Comparison of ENCODE assay signal across 9 mouse cellular contexts in the genomic region with DNA sequence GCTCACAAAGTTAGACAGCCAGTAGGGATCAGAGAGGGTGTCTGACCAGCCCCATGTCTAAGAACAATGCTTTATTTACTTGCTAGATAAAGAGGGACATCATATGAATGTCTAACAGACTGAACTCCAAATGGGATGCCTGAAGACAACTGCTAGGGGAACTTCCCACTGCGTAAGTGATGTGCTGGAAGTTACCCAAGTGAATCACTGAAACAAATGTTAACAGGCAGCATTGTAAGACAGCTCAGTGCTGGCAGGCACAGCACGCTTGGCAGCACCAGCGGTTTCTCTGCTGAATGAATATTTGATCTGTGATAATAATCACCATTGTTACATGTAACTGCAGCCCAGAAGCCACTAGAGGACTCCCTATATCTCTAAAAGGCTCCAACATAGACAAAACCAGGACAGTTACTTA. TPM values are rescaled to one million over a fixed set of nuclear protein-coding genes. Genes with fewer than 3 reads are reported as not detected.
DNase-seq lines count a peak whose midpoint lies in the region; ATAC-seq and TF ChIP-seq lines count a peak whose summit lies in the region.
"Had no signal": no experiment of that assay in that cellular context is flagged by ENCODE, and none has a peak within 500 bp of the region (broad histone marks: within the 10 kb centered on the region; RNA-seq: fewer than 3 reads in every experiment).

No protein-coding gene starts in this region.

- peak; percentile 57 for TF ChIP-seq CTCF in midbrain, postnatal 0 days (IDR thresholded peaks at IDR 0.05)

- no peaks in the 10 kb centered on the region for H3K4me1 ChIP-seq in hindbrain, embryonic 12.5 days
- H3K4me1 ChIP-seq in hindbrain, embryonic 11.5 days (replicated peaks; ENCODE audit: control insufficient read depth, insufficient read depth, low read length), result no peaks in the 10 kb centered on the region
- H3K4me1 ChIP-seq in forebrain, embryonic 16.5 days (replicated peaks; ENCODE audit: control insufficient read depth, insufficient read depth, low read length), result peaks cover 10% of the 10 kb centered on the region
- no peaks in the 10 kb centered on the region; the same call in 1 of the 2 replicates for H3K4me1 ChIP-seq in midbrain, postnatal 0 days (ENCODE audit: insufficient read depth, low read length)
- H3K4me1 ChIP-seq: liver, embryonic 15.5 days had no signal

- H3K36me3 ChIP-seq in hindbrain, embryonic 12.5 days, result 0 out of 2 replicates have a peak, but pooled peaks cover 4% of the 10 kb centered on the region
- H3K36me3 ChIP-seq in hindbrain, embryonic 11.5 days (ENCODE audit: control insufficient read depth, insufficient read depth, low read length), result no peaks in the 10 kb centered on the region
- H3K36me3 ChIP-seq in forebrain, embryonic 16.5 days (ENCODE audit: control insufficient read depth, insufficient read depth), result no peaks in the 10 kb centered on the region
- no peaks in the 10 kb centered on the region for H3K36me3 ChIP-seq in midbrain, postnatal 0 days (ENCODE audit: insufficient read depth, low read length)
- H3K36me3 ChIP-seq: liver, embryonic 15.5 days had no signal

- no peak overlapping the region for H3K4me2 ChIP-seq in hindbrain, embryonic 12.5 days (replicated peaks)
- no peak overlapping the region for H3K4me2 ChIP-seq in hindbrain, embryonic 11.5 days (replicated peaks; ENCODE audit: low read depth, low read length)
- H3K4me2 ChIP-seq in forebrain, embryonic 16.5 days (ENCODE audit: low read length), result no peak overlapping the region
- no peak overlapping the region for H3K4me2 ChIP-seq in midbrain, postnatal 0 days (ENCODE audit: low read depth, low read length, poor library complexity, severe bottlenecking)
- H3K4me2 ChIP-seq: liver, embryonic 15.5 days had no signal

- DNase-seq in hindbrain, embryonic 11.5 days (ENCODE audit: low spot score), result no peak
- DNase-seq in adipocyte (ENCODE audit: low spot score), result peak; percentile 12
- DNase-seq in layer of hippocampus, adult 9-10 months (ENCODE audit: low spot score), result peak; percentile 65
- DNase-seq in midbrain, postnatal 0 days (ENCODE audit: low spot score), result peak; percentile 89
- no peak for DNase-seq in spleen, postnatal 14 days (ENCODE audit: low spot score in 2 of 2)
- DNase-seq in liver, result no peak

- no peaks in the 10 kb centered on the region for H3K9me3 ChIP-seq in hindbrain, embryonic 12.5 days (replicated peaks)
- no peaks in the 10 kb centered on the region for H3K9me3 ChIP-seq in hindbrain, embryonic 11.5 days (ENCODE audit: control insufficient read depth, low read length)
- no peaks in the 10 kb centered on the region for H3K9me3 ChIP-seq in forebrain, embryonic 16.5 days (ENCODE audit: control insufficient read depth, low read length)
- no peaks in the 10 kb centered on the region for H3K9me3 ChIP-seq in midbrain, postnatal 0 days (ENCODE audit: low read length)
- H3K9me3 ChIP-seq: liver, embryonic 15.5 days had no signal

- H3K4me3 ChIP-seq in hindbrain, embryonic 12.5 days, result no peak overlapping the region
- H3K4me3 ChIP-seq in hindbrain, embryonic 11.5 days (ENCODE audit: low read depth, low read length), result no peak overlapping the region
- no peak overlapping the region for H3K4me3 ChIP-seq in forebrain, embryonic 16.5 days (replicated peaks; ENCODE audit: low read length)
- H3K4me3 ChIP-seq in midbrain, postnatal 0 days (ENCODE audit: low read depth, low read length), result no peak overlapping the region
- H3K4me3 ChIP-seq: liver, embryonic 15.5 days had no signal

- no peaks in the 10 kb centered on the region for H3K27me3 ChIP-seq in hindbrain, embryonic 12.5 days
- H3K27me3 ChIP-seq in hindbrain, embryonic 11.5 days (ENCODE audit: control insufficient read depth, insufficient read depth, low read length), result no peaks in the 10 kb centered on the region
- no peaks in the 10 kb centered on the region for H3K27me3 ChIP-seq in forebrain, embryonic 16.5 days (replicated peaks; ENCODE audit: control insufficient read depth, insufficient read depth, low read length)
- no peaks in the 10 kb centered on the region for H3K27me3 ChIP-seq in midbrain, postnatal 0 days (ENCODE audit: insufficient read depth, low read length)
- H3K27me3 ChIP-seq: liver, embryonic 15.5 days had no signal

- 63% methylated on average over 3 of the region's 3 CpGs for WGBS in hindbrain, embryonic 12.5 days
- 67% methylated on average over 3 of the region's 3 CpGs for WGBS in hindbrain, embryonic 11.5 days
- WGBS in forebrain, embryonic 16.5 days, result 25% methylated on average over 3 of the region's 3 CpGs
- 44% methylated on average over 3 of the region's 3 CpGs for WGBS in midbrain, postnatal 0 days

- peak; percentile 74 for ATAC-seq in hindbrain, embryonic 12.5 days (ENCODE audit: low FRiP score)
- ATAC-seq in hindbrain, embryonic 11.5 days (ENCODE audit: low FRiP score), result no peak
- peak; percentile 90 for ATAC-seq in forebrain, embryonic 16.5 days
- peak; percentile 52 for ATAC-seq in midbrain, postnatal 0 days (ENCODE audit: low FRiP score)

- no peak overlapping the region for H3K9ac ChIP-seq in hindbrain, embryonic 12.5 days
- no peak overlapping the region for H3K9ac ChIP-seq in hindbrain, embryonic 11.5 days (ENCODE audit: low read depth, low read length)
- H3K9ac ChIP-seq in forebrain, embryonic 16.5 days (replicated peaks; ENCODE audit: low read depth, low read length), result no peak overlapping the region
- no peak overlapping the region for H3K9ac ChIP-seq in midbrain, postnatal 0 days (replicated peaks; ENCODE audit: low read length, poor library complexity, severe bottlenecking)
- H3K9ac ChIP-seq: liver, embryonic 15.5 days had no signal

- no peak overlapping the region for H3K27ac ChIP-seq in hindbrain, embryonic 12.5 days
- no peak overlapping the region for H3K27ac ChIP-seq in hindbrain, embryonic 11.5 days (ENCODE audit: low read depth, low read length)
- no peak overlapping the region for H3K27ac ChIP-seq in forebrain, embryonic 16.5 days (ENCODE audit: low read length)
- H3K27ac ChIP-seq in midbrain, postnatal 0 days (ENCODE audit: low read depth, low read length), result no peak overlapping the region
- H3K27ac ChIP-seq: liver, embryonic 15.5 days had no signal

RNA-seq across cellular contexts. Expression of a gene that starts 58.4 kb away (rescaled TPM):
- polyA plus RNA-seq in hindbrain, embryonic 12.5 days (2016; fragmentation: Nextera tagmentation; extraction: Ambion mirVana), result 40.4 and 43.3 TPM in 2 replicates
- polyA plus RNA-seq in hindbrain, embryonic 11.5 days (2014; fragmentation: Nextera tagmentation; extraction: Ambion mirVana), result 37.3 and 39.2 TPM in 2 replicates
- 17.3 and 19.8 TPM in 2 replicates for polyA plus RNA-seq in forebrain, embryonic 16.5 days (2015; fragmentation: Nextera tagmentation; extraction: Ambion mirVana)
- 30.1 and 30.2 TPM in 2 replicates for total RNA-seq in midbrain, postnatal 0 days (2014; rRNA removed)
- 82.7 and 87.9 TPM in 2 replicates for polyA plus RNA-seq in midbrain, postnatal 0 days (2015; fragmentation: Nextera tagmentation; extraction: Ambion mirVana)

Comparison
In these comparisons a context has a peak if more than half of its experiments do, and no peak if none do; other contexts are left out.
1. DNase-seq: peak in adipocyte (single experiment), layer of hippocampus, adult 9-10 months (single experiment) and midbrain, postnatal 0 days (single experiment); none in hindbrain, embryonic 11.5 days (single experiment), spleen, postnatal 14 days (0 of 2) and liver (single experiment).